Comparison of ENCODE assay signal across 8 mouse cellular contexts in genomic region chr5:135186621-135187348, GRCm38 (mm10). TPM values are rescaled to one million over a fixed set of nuclear protein-coding genes. Genes with fewer than 3 reads are reported as not detected.
DNase-seq lines count a peak whose midpoint lies in the region; ATAC-seq and TF ChIP-seq lines count a peak whose summit lies in the region.

Gene Baz1b (plus strand): TSS chr5:135187264.

- peaks cover 28% of the 10 kb centered on the region for H3K36me3 ChIP-seq in hindbrain, embryonic 13.5 days

- WGBS in hindbrain, embryonic 13.5 days: under 1% methylated on average over 54 of the region's 57 CpGs

- POLR2A ChIA-PET in Patski (lab: Charles Lee): interaction anchor here (0.6 to 1.3 kb wide), 7 partner anchors 10 to 206 kb away, joined by 3 read pairs; partner anchors contain the start of gene Dnajc30

- peaks cover 4% of the 10 kb centered on the region; the same call in 1 of the 2 replicates for H3K9me3 ChIP-seq in hindbrain, embryonic 13.5 days

- in situ Hi-C loops in Patski (cut with MboI; ENCODE audit: low pct_unique_long_range_greater_than_20kb): no loop called here

- H3K27me3 ChIP-seq in Patski: no peaks in the 10 kb centered on the region
- no peaks in the 10 kb centered on the region for H3K27me3 ChIP-seq in hindbrain, embryonic 13.5 days

- ATAC-seq in Patski: peak; percentile 92
- ATAC-seq in hindbrain, embryonic 13.5 days (ENCODE audit: low FRiP score): peak; percentile 97

- DNase-seq in Patski (ENCODE audit: low read depth, low spot score): peak; percentile 95
- peak; percentile 99 for DNase-seq in cerebellum, postnatal 14 days
- DNase-seq in frontal cortex, postnatal 14 days (ENCODE audit: low spot score in 2 of 2): peak; percentile 97
- peak; percentile 83 to 96 for DNase-seq in layer of hippocampus, postnatal 25 days (ENCODE audit: extremely low spot score in 1 of 2, low spot score in 1 of 2)
- DNase-seq in lung, postnatal 25 days (ENCODE audit: low spot score): peak; percentile 99
- peak; percentile 98 for DNase-seq in retina, embryonic 14.5 days (ENCODE audit: low spot score)
- DNase-seq in thymus, postnatal 4 days: peak; percentile 97

- peak within 1 kb of the TSS; percentile 97 for H3K27ac ChIP-seq in hindbrain, embryonic 13.5 days

- no peak for TF ChIP-seq CTCF in Patski (IDR thresholded peaks at IDR 0.05)

- peaks cover 31% of the 10 kb centered on the region for H3K4me1 ChIP-seq in hindbrain, embryonic 13.5 days (replicated peaks)

- peak within 1 kb of the TSS; percentile 87 for H3K4me2 ChIP-seq in hindbrain, embryonic 13.5 days

- CTCF ChIA-PET in Patski (lab: Charles Lee): interaction anchor here (1.2 kb wide), 1 partner anchor 9 kb away, joined by 3 read pairs; no protein-coding TSS in a partner anchor

- H3K9ac ChIP-seq in hindbrain, embryonic 13.5 days: peak within 1 kb of the TSS; percentile 98

- H3K4me3 ChIP-seq in hindbrain, embryonic 13.5 days: peak within 1 kb of the TSS; percentile 99

RNA-seq across cellular contexts. Expression of gene Baz1b, which starts in this region (rescaled TPM):
- polyA plus RNA-seq in Patski (2021): 92.8 TPM
- polyA plus RNA-seq in hindbrain, embryonic 13.5 days (2015; fragmentation: Nextera tagmentation; extraction: Ambion mirVana): 35.9 and 38.1 TPM in 2 replicates
- total RNA-seq in layer of hippocampus, postnatal 25 days (2021): 10 to 100 TPM; 65.5 to 72.7 TPM

Comparison
In these comparisons a context has a peak if more than half of its experiments do, and no peak if none do; other contexts are left out.
1. Peak in every context shown above with its lines: DNase-seq, ATAC-seq, H3K4me3 ChIP-seq and H3K27ac ChIP-seq.